Mouse (Mus musculus): ENCODE data around the gene Cdh13. TPM values are rescaled to one million over a fixed set of nuclear protein-coding genes. Genes with fewer than 3 reads are reported as not detected.

Cdh13 gene
- polyA plus RNA-seq, 1 experiment = not detected

- WGBS = 79% methylated on average over 7 of the region's 7 CpGs
- no peak for TF ChIP-seq CTCF (IDR thresholded peaks at IDR 0.05; ENCODE audit: control insufficient read depth, insufficient read depth, low read length)
- H3K27ac ChIP-seq (ENCODE audit: control insufficient read depth, insufficient read depth, low read depth, low read length, poor library complexity) = no peak overlapping the region
- H3K4me3 ChIP-seq (replicated peaks; ENCODE audit: control insufficient read depth, low read depth, low read length) = no peak overlapping the region
- no peaks in the 10 kb centered on the region for H3K4me1 ChIP-seq (ENCODE audit: control insufficient read depth, insufficient read depth, low read length)
Measured at GRCm38 (mm10) chr8:119109655-119110054, 826.1 kb downstream of the Cdh13 start.

- Histone ChIP-seq H3K4me1 (ENCODE audit: control insufficient read depth, insufficient read depth, low read length) (no peaks in the 10 kb centered on the region), H3K4me3 (replicated peaks; ENCODE audit: control insufficient read depth, low read depth, low read length) (no peak overlapping the region), H3K27ac (ENCODE audit: control insufficient read depth, insufficient read depth, low read depth, low read length, poor library complexity) (no peak overlapping the region)
- WGBS = 83% methylated on average over 3 of the region's 3 CpGs
- TF ChIP-seq CTCF (IDR thresholded peaks at IDR 0.05; ENCODE audit: control insufficient read depth, insufficient read depth, low read length) (no peak), POLR2A (IDR thresholded peaks at IDR 0.05; ENCODE audit: borderline replicate concordance, control insufficient read depth, low read depth, low read length) (no peak)
Measured at GRCm38 (mm10) chr8:119112861-119113260, 829.3 kb downstream of the Cdh13 start.

GRCm38 (mm10) chr8:119121236-119121635 lies 837.7 kb downstream of the Cdh13 start:
- no peak for TF ChIP-seq POLR2A (IDR thresholded peaks at IDR 0.05; ENCODE audit: borderline replicate concordance, control insufficient read depth, low read depth, low read length)
- no peak for TF ChIP-seq CTCF (IDR thresholded peaks at IDR 0.05; ENCODE audit: control insufficient read depth, insufficient read depth, low read length)
- no peaks in the 10 kb centered on the region for H3K4me1 ChIP-seq (ENCODE audit: control insufficient read depth, insufficient read depth, low read length)
- 3% methylated on average over 13 of the region's 13 CpGs for WGBS
- H3K27ac ChIP-seq (ENCODE audit: control insufficient read depth, insufficient read depth, low read depth, low read length, poor library complexity) = no peak overlapping the region
- H3K4me3 ChIP-seq (replicated peaks; ENCODE audit: control insufficient read depth, low read depth, low read length) = no peak overlapping the region

GRCm38 (mm10) chr8:119127841-119128240 lies 844.3 kb downstream of the Cdh13 start:
- H3K27ac ChIP-seq (ENCODE audit: control insufficient read depth, insufficient read depth, low read depth, low read length, poor library complexity) = no peak overlapping the region
- 82% methylated on average over 8 of the region's 8 CpGs for WGBS
- no peaks in the 10 kb centered on the region for H3K4me1 ChIP-seq (ENCODE audit: control insufficient read depth, insufficient read depth, low read length)
- no peak overlapping the region for H3K4me3 ChIP-seq (replicated peaks; ENCODE audit: control insufficient read depth, low read depth, low read length)
- no peak for TF ChIP-seq POLR2A (IDR thresholded peaks at IDR 0.05; ENCODE audit: borderline replicate concordance, control insufficient read depth, low read depth, low read length)
- no peak for TF ChIP-seq CTCF (IDR thresholded peaks at IDR 0.05; ENCODE audit: control insufficient read depth, insufficient read depth, low read length)

GRCm38 (mm10) chr8:119128266-119128665 lies 844.7 kb downstream of the Cdh13 start:
- Histone ChIP-seq H3K4me3 (replicated peaks; ENCODE audit: control insufficient read depth, low read depth, low read length) (no peak overlapping the region), H3K27ac (ENCODE audit: control insufficient read depth, insufficient read depth, low read depth, low read length, poor library complexity) (no peak overlapping the region), H3K4me1 (ENCODE audit: control insufficient read depth, insufficient read depth, low read length) (no peaks in the 10 kb centered on the region)
- no peak for TF ChIP-seq POLR2A (IDR thresholded peaks at IDR 0.05; ENCODE audit: borderline replicate concordance, control insufficient read depth, low read depth, low read length)
- no peak for TF ChIP-seq CTCF (IDR thresholded peaks at IDR 0.05; ENCODE audit: control insufficient read depth, insufficient read depth, low read length)
- WGBS = 68% methylated on average over 3 of the region's 3 CpGs

- 70% methylated on average over 6 of the region's 6 CpGs for WGBS
- Histone ChIP-seq H3K4me3 (replicated peaks; ENCODE audit: control insufficient read depth, low read depth, low read length) (no peak overlapping the region), H3K4me1 (ENCODE audit: control insufficient read depth, insufficient read depth, low read length) (no peaks in the 10 kb centered on the region), H3K27ac (ENCODE audit: control insufficient read depth, insufficient read depth, low read depth, low read length, poor library complexity) (no peak overlapping the region)
- TF ChIP-seq POLR2A (IDR thresholded peaks at IDR 0.05; ENCODE audit: borderline replicate concordance, control insufficient read depth, low read depth, low read length) (no peak), CTCF (IDR thresholded peaks at IDR 0.05; ENCODE audit: control insufficient read depth, insufficient read depth, low read length) (no peak)
Measured at GRCm38 (mm10) chr8:119156454-119156921, 873.0 kb downstream of the Cdh13 start.

- TF ChIP-seq CTCF (IDR thresholded peaks at IDR 0.05; ENCODE audit: control insufficient read depth, insufficient read depth, low read length) (no peak), POLR2A (IDR thresholded peaks at IDR 0.05; ENCODE audit: borderline replicate concordance, control insufficient read depth, low read depth, low read length) (no peak)
- 81% methylated on average over 5 of the region's 5 CpGs for WGBS
- H3K4me3 ChIP-seq (replicated peaks; ENCODE audit: control insufficient read depth, low read depth, low read length) = no peak overlapping the region
- no peak overlapping the region for H3K27ac ChIP-seq (ENCODE audit: control insufficient read depth, insufficient read depth, low read depth, low read length, poor library complexity)
- no peaks in the 10 kb centered on the region for H3K4me1 ChIP-seq (ENCODE audit: control insufficient read depth, insufficient read depth, low read length)
Measured at GRCm38 (mm10) chr8:119158628-119159027, 875.1 kb downstream of the Cdh13 start.

- TF ChIP-seq CTCF (IDR thresholded peaks at IDR 0.05; ENCODE audit: control insufficient read depth, insufficient read depth, low read length) = no peak
- TF ChIP-seq POLR2A (IDR thresholded peaks at IDR 0.05; ENCODE audit: borderline replicate concordance, control insufficient read depth, low read depth, low read length) = no peak
- Histone ChIP-seq H3K27ac (ENCODE audit: control insufficient read depth, insufficient read depth, low read depth, low read length, poor library complexity) (no peak overlapping the region), H3K4me3 (replicated peaks; ENCODE audit: control insufficient read depth, low read depth, low read length) (no peak overlapping the region), H3K4me1 (ENCODE audit: control insufficient read depth, insufficient read depth, low read length) (no peaks in the 10 kb centered on the region)
- 65% methylated on average over 8 of the region's 8 CpGs for WGBS
Measured at GRCm38 (mm10) chr8:119159794-119160193, 876.3 kb downstream of the Cdh13 start.

- Histone ChIP-seq H3K27ac (ENCODE audit: control insufficient read depth, insufficient read depth, low read depth, low read length, poor library complexity) (no peak overlapping the region), H3K4me1 (ENCODE audit: control insufficient read depth, insufficient read depth, low read length) (no peaks in the 10 kb centered on the region), H3K4me3 (replicated peaks; ENCODE audit: control insufficient read depth, low read depth, low read length) (no peak overlapping the region)
- 61% methylated on average over 5 of the region's 5 CpGs for WGBS
- TF ChIP-seq POLR2A (IDR thresholded peaks at IDR 0.05; ENCODE audit: borderline replicate concordance, control insufficient read depth, low read depth, low read length) (no peak), CTCF (IDR thresholded peaks at IDR 0.05; ENCODE audit: control insufficient read depth, insufficient read depth, low read length) (no peak)
Measured at GRCm38 (mm10) chr8:119164076-119164475, 880.5 kb downstream of the Cdh13 start.

Measured in bone marrow, adult 2 months (tissue).